Mouse (Mus musculus): ENCODE data around the gene Mymx.

The Mymx gene

DNA sequence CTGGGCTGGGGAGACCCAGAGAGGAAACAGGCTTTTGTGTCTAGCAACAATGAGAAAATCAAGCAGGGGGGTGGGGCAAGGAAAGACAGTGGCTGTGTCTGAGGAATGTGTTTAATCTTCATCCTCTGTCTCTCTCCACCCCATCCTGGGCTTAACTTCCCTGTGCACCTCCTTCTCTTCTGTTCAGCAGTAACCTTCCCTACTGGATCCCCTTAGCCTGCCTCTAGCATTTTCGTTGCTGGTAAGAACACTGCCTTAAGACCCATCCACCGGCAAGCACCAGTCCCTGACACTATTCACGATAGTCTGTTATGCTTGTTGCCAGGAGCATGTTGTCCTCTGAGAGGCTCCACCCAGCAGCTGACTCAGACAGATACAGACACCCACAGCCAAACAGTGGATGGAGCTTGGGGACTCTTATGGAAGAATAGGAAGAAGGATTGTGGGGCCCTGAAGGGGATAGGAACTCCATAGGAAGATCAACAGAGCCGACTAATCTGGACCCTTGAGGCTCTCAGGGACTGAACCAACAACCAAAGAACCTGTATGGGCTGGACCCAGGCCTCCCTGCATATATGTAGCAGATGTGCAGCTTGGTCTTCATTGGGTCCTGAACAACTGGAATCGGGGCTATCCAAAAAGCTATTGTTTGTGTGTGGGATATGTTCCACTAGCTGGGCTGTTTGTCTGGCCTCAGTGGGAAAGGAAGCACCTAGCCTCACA, 8.4 kb upstream of the Mymx start:
- 37% methylated on average over 5 of the region's 5 CpGs for WGBS

- 91% methylated on average over 4 of the region's 4 CpGs for WGBS
These were observed 6.5 kb upstream of the Mymx start for GRCm38 (mm10) chr17:45608396-45608795.

GRCm38 (mm10) chr17:45606992-45607879, 5.3 kb upstream of the Mymx start:
- 72% methylated on average over 15 of the region's 15 CpGs for WGBS

- 86% methylated on average over 3 of the region's 3 CpGs for WGBS
These were observed 1.1 kb upstream of the Mymx start for GRCm38 (mm10) chr17:45602984-45603383.

DNA sequence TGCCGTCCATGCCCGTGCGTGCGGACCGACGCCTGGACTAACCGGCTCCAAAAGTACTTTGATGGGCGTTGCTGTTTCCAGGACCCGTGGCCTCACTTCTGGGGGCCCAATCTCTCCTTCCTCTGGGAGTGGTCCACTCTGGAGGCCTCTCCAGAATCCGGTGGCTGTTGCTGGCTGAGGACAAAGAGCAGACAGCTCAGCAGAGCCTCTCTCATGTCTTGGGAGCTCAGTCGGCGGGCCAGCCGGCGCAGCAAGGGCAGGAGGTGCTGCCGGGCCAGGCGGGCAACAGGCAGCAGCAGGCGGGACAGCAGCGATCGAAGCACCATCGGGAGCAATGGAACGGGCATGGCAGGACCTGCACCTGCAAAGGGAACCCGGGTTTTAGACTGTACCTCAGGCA, 577 bp downstream of the Mymx start:
- WGBS, result 57% methylated on average over 22 of the region's 22 CpGs

GRCm38 (mm10) chr17:45600267-45600666, 1.6 kb downstream of the Mymx start:
- 86% methylated on average over 8 of the region's 8 CpGs for WGBS

GRCm38 (mm10) chr17:45599446-45600242, 2.3 kb downstream of the Mymx start, which contains the start of gene Slc29a1:
Gene Slc29a1 (minus strand): TSS chr17:45599606.
- WGBS, result 23% methylated on average over 32 of the region's 32 CpGs

GRCm38 (mm10) chr17:45598891-45599290, 3.0 kb downstream of the Mymx start:
- WGBS, result 50% methylated on average over 3 of the region's 3 CpGs

- 98% methylated on average over 2 of the region's 2 CpGs for WGBS
These were observed 3.5 kb downstream of the Mymx start for GRCm38 (mm10) chr17:45598376-45598775.

- 46% methylated on average over 3 of the region's 3 CpGs for WGBS
These were observed 4.1 kb downstream of the Mymx start for GRCm38 (mm10) chr17:45597787-45598186.

DNA sequence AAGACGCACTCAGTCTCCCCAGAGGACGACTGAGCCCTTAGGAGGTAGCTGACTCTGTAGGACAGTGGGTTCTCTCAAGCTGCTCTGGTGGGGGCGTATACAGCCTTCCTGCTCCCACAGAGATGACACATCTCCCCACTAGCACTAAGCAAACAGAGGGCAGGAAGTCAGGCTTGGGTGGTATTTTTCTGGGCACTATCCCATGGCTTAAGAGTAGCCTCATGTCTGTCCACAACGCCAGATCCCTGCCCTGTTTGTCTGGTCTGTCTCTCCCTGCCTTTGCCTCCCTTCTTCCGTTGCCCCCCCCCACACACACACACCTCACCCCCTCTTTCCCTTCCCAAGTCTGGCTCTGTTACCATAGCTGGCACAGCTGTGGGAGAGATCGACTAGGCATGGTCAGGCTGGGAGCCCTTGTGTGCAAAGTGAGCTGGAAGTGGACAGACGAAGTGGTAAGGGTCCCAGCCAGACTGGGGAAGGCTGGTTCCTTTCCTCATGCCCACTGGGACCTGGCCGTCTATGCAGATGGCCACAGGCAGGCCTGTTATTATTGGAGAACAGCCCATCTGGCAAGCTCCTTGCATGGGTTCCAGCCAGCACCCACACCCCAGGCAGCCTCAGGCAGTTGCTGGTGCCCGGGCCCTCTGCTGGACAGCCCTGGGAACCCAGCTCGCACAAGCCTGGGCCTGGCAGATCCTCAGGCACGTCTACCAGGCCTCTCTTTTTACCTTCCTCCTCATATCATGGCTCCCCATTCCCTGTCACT, 5.1 kb downstream of the Mymx start:
- WGBS, result 22% methylated on average over 11 of the region's 11 CpGs

GRCm38 (mm10) chr17:45595736-45596390, 6.0 kb downstream of the Mymx start:
- WGBS, result 11% methylated on average over 23 of the region's 23 CpGs

GRCm38 (mm10) chr17:45594881-45595735, 6.8 kb downstream of the Mymx start:
- 4% methylated on average over 57 of the region's 58 CpGs for WGBS

DNA sequence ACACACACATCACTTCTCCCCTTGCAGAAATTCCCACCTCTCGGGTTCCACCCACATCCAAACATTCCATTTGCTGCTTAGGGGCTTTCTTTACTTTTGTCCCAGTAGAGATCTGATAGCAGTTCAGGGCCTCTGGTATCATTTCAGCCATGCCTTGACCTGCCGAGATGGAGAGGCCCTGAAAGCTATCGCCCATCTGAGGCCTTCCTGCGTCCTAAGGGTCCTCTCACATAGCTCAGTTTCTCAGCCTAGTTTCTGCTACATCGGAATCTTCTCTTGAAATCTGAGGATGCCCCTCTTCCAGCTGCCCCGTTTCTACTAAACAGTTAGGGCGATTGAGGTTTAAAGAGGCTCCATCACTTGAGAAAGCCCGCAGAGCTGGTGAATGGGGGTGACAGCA, 7.7 kb downstream of the Mymx start:
- WGBS, result 76% methylated on average over 8 of the region's 8 CpGs

GRCm38 (mm10) chr17:45593479-45593878, 8.4 kb downstream of the Mymx start:
- WGBS, result 79% methylated on average over 8 of the region's 8 CpGs

GRCm38 (mm10) chr17:45592606-45593431, 9.1 kb downstream of the Mymx start:
- 47% methylated on average over 8 of the region's 8 CpGs for WGBS

DNA sequence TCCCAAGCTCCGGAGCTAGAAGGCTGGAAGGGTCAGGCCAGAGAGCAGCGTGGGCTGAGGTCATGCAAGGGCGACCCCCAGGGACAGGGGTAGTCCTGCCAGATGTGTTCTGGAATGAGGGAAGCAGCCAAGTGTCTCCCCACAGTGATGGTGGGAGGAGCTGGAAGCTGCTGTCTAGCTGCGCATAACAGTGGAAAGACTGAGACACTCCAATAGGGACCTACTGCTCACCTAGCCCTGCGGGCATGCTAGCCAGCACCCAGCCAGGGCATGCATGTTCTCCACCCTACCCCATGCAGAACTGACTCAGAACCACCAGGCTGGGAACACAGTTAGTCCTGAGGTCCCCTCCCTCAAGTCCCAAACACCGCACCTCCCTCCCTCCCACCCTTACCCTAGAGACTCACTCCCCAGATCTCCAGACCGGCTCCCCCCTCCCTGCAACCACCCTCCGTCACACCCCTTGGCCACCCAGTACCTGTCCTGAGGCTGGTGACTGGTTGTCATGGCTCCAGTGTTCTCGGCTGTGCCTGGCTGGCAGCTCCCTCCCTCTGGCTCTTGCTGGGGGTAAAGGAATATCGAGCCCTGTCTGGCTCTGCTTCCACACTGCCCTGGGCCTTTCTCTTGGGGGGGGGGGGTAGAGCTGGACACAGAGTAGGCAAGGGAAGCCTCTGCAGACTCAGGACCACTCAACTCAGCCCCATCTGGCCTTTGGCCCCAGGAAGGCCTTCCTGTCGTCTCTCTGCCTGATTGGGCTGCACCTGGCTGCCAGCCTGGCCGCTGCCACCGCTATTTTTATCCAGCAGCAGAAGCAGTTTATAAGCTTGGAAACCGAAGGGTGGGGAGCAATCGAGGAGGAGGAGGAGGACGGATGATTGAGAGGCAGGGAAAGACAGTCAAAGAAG, 9.9 kb downstream of the Mymx start:
- 43% methylated on average over 16 of the region's 16 CpGs for WGBS

DNA sequence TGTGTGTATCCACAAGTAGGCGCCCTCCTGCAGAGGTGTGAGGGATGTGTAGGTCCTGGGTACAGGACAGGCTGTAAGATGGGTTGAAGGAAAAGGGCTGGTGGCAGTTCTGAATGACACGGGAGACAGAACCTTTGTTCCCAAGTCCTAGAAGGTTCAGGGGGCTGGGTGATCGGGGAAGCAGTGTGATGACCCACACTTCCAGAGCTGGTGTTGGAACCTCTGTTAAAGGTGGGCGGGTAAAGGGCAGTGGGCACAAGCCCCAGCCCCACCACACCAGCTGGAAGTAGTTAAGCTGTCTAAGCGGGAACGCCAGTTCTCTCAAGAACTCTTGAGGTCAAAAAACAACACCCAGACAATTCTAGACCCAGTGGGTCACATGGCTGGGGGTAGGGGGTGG, 11.5 kb downstream of the Mymx start:
- WGBS, result 92% methylated on average over 6 of the region's 6 CpGs

All from cerebral cortex, adult 2 months (tissue).